Mouse (Mus musculus): ENCODE data around the gene Hrg.

- TF ChIP-seq CTCF (IDR thresholded peaks at IDR 0.05; ENCODE audit: borderline replicate concordance, control insufficient read depth, extremely low read depth, insufficient read depth, low read length, poor library complexity) (no peak), POLR2A (IDR thresholded peaks at IDR 0.05; ENCODE audit: control insufficient read depth, extremely low read depth, insufficient read depth, low read length, poor library complexity) (no peak)
Measured at GRCm38 (mm10) chr16:22956085-22956439, 5.2 kb downstream of the Hrg start.

Data from thymus, adult 2 months (tissue).